Mouse (Mus musculus): Measurements from ENCODE around the gene Sphkap.

The Sphkap gene

DNA sequence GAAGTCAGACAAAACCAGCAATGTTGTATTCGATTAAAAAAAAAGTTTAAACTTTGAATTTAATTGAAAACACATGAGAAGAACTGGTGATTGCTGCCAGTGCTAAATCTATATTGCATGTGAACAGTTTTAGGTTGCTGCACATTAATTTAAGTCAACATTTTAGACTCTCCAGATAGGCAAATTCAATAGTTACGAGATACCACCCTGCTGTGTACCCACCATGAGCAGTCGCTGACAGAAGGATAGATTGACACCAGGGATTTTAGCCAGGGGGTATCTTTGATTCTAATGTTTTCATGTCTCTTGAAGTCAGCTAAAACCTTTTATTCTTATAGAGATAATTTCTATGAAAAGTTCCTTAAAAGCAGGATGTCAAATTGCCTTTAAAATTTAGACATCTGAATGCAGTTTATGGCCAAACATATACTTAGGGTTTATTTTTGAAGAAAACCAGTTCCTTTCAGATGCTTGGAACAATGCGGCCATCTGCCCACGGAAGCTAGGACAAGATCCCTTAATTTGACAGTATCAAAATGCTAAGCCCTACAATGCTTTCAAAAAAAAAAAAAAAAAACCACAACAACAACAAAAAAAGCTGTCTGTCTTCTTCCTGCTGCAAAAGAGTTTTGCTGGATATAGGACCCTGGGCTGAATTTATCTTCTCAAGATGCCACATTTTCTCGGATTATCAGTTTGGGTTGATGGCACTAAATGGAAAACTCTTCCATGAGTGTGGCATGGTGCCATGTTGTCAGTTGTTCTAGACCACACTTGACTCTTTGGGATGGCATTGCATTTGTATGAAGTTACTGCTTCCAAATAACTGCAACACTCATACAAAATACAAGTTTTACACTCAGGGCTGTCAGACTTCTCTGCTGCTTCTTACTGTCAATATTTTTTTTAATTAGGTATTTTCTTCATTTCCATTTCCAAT is 110.6 kb downstream of the Sphkap start:
- no peak for DNase-seq (ENCODE audit: low spot score)

DNA sequence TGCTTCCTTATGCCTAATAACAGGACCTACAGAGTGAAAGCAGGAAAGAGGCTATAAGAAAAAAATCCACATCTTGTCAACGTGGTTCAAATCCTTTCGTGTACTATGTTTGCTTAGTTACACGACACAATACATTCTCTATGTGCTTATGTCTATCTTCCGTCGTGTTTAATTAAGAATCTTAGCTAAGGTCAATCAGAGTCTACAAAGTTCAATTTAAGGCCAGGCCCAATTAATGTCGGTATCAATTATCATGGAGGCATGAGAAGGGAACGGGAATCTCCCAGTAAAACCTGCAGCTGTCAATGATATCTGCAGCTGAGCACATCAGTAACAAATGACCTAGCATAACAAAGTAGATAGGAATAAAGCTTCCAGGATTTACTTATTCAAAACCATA is 122.1 kb downstream of the Sphkap start:
- no peak for DNase-seq (ENCODE audit: low spot score)

DNA sequence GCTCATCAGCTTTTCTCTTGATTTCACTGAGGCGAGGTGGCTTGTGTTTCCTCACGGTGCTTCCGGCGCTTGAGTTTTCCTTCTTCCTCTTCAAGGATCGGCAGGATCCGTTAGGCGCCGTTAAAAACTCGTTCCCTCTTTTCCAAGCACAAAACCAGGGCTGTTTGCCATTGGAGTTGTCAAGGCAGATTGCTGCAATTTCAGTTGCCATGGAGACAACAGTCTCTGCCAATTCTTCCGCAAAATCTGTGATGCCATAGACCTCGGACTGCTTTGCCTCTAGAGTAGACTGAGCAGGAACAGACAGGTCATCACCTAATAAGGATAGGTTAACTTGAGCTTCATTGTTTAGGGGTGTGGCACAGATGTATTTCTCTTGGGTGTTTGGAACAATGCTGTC is 131.0 kb downstream of the Sphkap start:
- DNase-seq (ENCODE audit: low spot score), result no peak

- no peak for DNase-seq (ENCODE audit: low spot score)
Measured at GRCm38 (mm10) chr1:83276637-83277036, 131.4 kb downstream of the Sphkap start.

DNA sequence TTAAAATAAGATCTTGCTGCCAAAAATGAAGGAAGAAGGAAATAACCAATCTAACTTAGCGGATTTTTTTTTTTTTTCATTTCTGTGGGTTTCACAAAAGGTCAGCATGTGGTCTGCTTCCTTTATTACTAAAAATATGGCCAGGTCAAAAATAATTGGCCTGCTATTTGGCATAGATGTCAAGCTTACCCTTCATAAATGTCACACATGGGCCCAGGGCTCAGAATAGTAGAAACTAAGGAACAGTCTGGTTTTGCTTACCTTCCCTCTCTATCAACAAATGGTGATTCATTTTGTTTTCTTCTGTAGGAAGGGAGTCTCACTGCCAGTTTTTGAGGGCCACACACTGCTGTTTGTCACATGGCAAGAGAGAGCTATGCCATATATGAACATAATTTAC is 156.3 kb downstream of the Sphkap start:
- no peak for DNase-seq (ENCODE audit: low spot score)

- no peak for DNase-seq (ENCODE audit: low spot score)
Measured at GRCm38 (mm10) chr1:83248235-83248746, 159.7 kb downstream of the Sphkap start.

GRCm38 (mm10) chr1:83227946-83228345 is 180.1 kb downstream of the Sphkap start:
- no peak for DNase-seq (ENCODE audit: low spot score)

GRCm38 (mm10) chr1:83224423-83224960 is 183.5 kb downstream of the Sphkap start:
- DNase-seq (ENCODE audit: low spot score), result no peak

- no peak for DNase-seq (ENCODE audit: low spot score)
Measured at GRCm38 (mm10) chr1:83223072-83223471, 184.9 kb downstream of the Sphkap start.

DNA sequence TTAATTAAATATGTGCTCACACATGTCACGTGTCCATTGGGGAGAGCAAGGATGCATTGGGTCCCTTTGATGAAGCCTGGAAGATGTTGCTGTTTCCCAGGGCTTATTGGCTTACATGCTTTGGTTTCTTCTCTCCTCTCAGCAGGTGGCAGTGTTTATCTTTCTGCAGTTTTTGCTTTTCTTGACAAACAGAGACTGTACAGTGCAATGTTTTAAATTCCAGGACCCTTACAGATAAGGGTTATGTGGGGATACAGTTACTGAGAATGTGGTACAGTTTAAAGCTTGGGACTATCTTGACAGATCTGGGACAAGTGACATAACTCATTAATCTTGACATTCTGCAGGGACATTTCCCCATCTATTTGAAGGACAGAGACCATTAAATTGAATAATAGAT is 189.7 kb downstream of the Sphkap start:
- no peak for DNase-seq (ENCODE audit: low spot score)

DNA sequence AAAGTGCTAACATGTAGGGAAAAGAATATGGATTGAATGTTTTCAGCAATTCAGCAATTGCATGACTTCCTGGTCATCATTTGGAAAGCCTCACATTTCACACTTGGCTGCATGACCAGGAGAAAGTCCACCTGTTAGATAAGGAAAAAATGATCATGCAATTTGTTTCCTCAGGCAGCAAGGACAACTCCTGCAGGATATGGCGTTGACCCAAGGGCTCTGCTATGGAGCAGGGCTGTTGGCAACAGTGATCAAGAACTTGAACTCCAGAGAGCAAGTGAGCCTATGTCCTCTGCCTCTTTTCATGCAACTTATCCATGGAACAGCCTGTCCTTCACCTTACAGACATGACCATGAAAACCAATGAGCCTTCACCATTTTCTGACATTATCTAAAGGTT is 198.0 kb downstream of the Sphkap start:
- no peak for DNase-seq (ENCODE audit: low spot score)

Measured in urinary bladder, postnatal 10 days (tissue).